Mouse (Mus musculus) lung, postnatal 10 days (tissue): Measurements from ENCODE around the gene Nox3.

Experiments
- DNase-seq: peaks from one replicate; pipeline ENCODE4 v3.0.0; 2021

The Nox3 gene

DNA sequence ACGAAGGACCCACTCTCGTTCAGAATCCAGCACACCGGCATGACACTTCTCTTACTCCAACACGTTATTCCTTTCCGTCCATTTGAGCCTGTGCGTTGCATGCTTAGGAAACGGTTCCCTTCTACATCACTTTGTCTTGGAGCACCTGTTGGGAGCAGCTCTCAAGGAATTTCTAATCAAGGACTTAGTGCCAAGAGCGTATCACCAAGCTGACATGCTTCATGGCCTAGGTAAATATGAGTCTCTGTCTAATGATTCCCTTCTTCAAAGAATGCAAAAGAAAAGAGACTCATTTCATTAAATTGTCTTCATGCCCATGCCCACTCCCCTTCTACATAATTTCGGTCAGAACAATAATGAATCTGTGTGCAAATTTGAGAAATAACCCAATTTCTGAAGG is at the start of gene Nox3:
Gene Nox3, minus strand, starts transcription at position 101 of the 400 bp plus-strand sequence.
- no peak for DNase-seq

- DNase-seq = no peak
Measured at GRCm38 (mm10) chr17:3744402-3744801, 48.3 kb upstream of the Nox3 start.

- DNase-seq = peak; percentile 38
Measured at GRCm38 (mm10) chr17:3736936-3737335, 40.9 kb upstream of the Nox3 start.

GRCm38 (mm10) chr17:3734286-3734685 is 38.2 kb upstream of the Nox3 start:
- no peak for DNase-seq

- no peak for DNase-seq
Measured at GRCm38 (mm10) chr17:3705350-3705930, 9.4 kb upstream of the Nox3 start.

DNA sequence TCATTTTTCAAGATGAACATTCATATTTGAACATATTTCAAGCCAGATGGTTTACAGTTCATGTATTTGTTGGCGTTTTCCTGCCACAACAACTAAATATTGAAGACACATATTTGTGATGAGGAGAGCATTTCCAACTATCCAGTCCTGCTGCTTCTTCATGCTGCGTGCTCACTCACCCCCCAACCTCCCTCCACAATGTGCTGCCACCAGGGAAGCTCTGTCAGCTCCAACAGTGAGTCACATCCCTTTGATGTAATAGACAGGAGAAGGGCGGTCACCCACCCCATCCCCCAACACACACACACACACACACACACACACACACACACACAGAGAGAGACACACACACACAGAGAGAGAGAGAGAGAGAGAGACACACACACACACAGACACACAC is 6.3 kb upstream of the Nox3 start:
- DNase-seq = peak; percentile 8

DNA sequence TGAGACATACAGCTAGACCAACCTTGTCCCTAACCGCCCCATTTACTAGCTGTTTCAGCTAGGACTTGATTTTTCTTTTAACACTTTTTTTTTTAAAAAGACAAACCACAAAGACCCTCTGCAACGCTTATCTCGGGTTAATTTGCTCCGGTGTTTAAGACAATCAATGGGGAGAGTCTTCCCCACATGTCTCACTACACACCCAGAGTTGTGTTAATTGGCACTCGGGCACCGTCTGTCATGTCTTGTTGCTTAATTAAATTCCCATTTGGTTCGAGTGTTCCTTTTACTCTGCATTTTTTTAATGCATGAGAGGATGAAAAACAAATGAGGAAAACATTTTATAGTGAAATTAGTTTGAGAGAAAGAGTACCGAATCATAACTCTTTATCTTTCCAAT is 3.2 kb downstream of the Nox3 start:
- DNase-seq = no peak

- no peak for DNase-seq
Measured at GRCm38 (mm10) chr17:3690499-3691258, 5.4 kb downstream of the Nox3 start.

GRCm38 (mm10) chr17:3683662-3684061 is 12.4 kb downstream of the Nox3 start:
- DNase-seq = no peak

GRCm38 (mm10) chr17:3669226-3669625 is 26.8 kb downstream of the Nox3 start:
- no peak for DNase-seq

- no peak for DNase-seq
Measured at GRCm38 (mm10) chr17:3667287-3667686, 28.8 kb downstream of the Nox3 start.

- no peak for DNase-seq
Measured at GRCm38 (mm10) chr17:3665321-3665720, 30.7 kb downstream of the Nox3 start.

- peak; percentile 34 for DNase-seq
Measured at GRCm38 (mm10) chr17:3659497-3659896, 36.6 kb downstream of the Nox3 start.

- DNase-seq = no peak
Measured at GRCm38 (mm10) chr17:3650377-3650776, 45.7 kb downstream of the Nox3 start.

- DNase-seq = no peak
Measured at GRCm38 (mm10) chr17:3643582-3643981, 52.5 kb downstream of the Nox3 start.

DNA sequence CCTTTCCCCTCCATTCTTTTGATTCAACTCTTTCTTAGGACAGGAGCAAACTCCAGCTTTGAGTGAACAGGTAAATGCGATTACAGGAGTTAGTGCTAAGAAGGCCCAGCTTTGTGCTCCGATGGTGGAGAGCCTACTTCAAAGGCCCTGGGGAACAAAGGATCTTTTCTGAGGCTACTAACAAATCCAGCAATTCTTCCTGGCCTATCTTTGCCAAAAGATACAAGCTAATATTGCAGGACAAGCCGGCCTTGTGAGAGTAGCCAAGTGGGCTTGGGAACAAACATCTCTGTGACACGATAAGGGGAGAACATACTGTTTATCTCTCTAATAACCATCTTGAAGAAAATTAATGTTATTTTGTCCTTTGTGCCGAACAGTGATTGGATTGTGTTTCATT is 54.6 kb downstream of the Nox3 start:
- DNase-seq = no peak

GRCm38 (mm10) chr17:3638757-3639156 is 57.3 kb downstream of the Nox3 start:
- no peak for DNase-seq

GRCm38 (mm10) chr17:3632501-3632900 is 63.6 kb downstream of the Nox3 start:
- DNase-seq = no peak

DNA sequence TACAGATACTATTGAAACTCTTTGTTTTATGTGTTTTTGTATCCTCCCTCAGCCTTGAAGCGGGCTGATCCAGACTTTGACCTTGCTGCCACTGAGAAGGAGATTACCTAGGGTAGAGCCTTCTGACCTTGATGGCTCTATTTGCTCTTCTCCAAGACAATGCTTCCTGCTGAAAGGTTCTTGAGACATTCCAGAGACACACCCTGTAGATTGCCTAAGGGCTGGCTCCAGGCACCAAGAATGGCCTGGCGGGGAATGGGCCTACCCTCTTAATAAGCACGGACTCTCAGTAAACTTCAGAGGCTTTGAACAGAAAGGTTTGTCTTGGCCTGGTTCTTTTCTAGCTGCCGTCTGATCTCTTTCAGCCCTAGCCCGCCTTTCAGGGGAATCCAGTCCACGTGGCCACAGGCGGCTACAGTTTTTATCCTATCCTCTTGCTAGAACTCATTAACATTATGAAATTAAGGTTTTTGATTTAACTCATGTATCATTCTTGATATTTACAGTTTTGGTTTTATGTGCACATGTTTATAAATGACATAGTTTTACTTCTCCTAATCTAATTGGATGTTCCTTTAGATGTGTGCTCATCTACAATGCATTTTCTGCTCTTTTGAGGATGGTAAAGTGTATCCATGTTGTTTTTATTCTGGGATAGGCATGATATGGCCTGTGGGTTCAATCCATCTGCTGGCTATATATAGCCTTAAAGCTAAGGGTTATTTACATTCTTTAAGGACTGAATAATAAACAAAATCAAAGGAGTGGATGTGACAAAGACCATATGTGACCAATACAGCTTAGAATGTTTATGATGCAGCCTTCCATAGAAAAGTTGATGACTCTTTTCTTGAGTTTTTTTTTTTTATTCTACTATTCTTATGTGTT is 79.5 kb downstream of the Nox3 start:
- DNase-seq = no peak

- no peak for DNase-seq
Measured at GRCm38 (mm10) chr17:3615553-3615952, 80.5 kb downstream of the Nox3 start.

DNA sequence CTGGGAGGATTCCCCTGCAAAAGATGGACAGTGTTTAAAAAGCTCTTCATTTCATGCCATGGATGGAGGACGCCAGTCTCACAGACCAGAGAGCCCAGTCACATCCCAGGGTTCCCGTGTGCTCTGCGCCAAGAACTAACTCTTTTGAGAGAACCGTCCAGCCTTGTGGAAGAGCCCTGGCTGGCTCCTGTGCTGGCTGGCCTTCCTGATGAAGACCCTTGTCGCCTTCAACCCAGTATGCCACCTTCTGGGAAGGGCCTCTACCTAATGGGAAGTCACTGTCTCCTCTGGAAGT is 84.3 kb downstream of the Nox3 start:
- DNase-seq = no peak

- DNase-seq = no peak
Measured at GRCm38 (mm10) chr17:3610928-3611780, 84.9 kb downstream of the Nox3 start.

- no peak for DNase-seq
Measured at GRCm38 (mm10) chr17:3610307-3610754, 85.7 kb downstream of the Nox3 start.
